Mouse (Mus musculus): ENCODE measurements around the gene A630095N17Rik. TPM values are rescaled to one million over a fixed set of nuclear protein-coding genes. Genes with fewer than 3 reads are reported as not detected.
"Not testable (repeated sequence)": the region's sequence is repeated elsewhere in the genome, so short reads cannot be mapped to it uniquely, and the experiment has no call there.

Gene A630095N17Rik
- polyA plus RNA-seq, 1 experiment from 2014 or later: not detected

GRCm38 (mm10) chr1:75244175-75244826 is 12.4 kb upstream of the A630095N17Rik start:
- H3K9ac ChIP-seq: no peak overlapping the region
- H3K4me2 ChIP-seq (replicated peaks): no peak overlapping the region
- DNase-seq (ENCODE audit: low spot score) (no peak), ATAC-seq (ENCODE audit: low FRiP score) (peak; percentile 4; the same call in 1 of the 2 replicates)
- no peaks in the 10 kb centered on the region for H3K4me1 ChIP-seq (replicated peaks; ENCODE audit: control insufficient read depth, insufficient read depth, low read length)
- no peaks in the 10 kb centered on the region for H3K27me3 ChIP-seq (ENCODE audit: control insufficient read depth, insufficient read depth, low read length)
- H3K4me3 ChIP-seq (replicated peaks; ENCODE audit: low read length): no peak overlapping the region
- H3K36me3 ChIP-seq (replicated peaks; ENCODE audit: control insufficient read depth, insufficient read depth): peaks cover 26% of the 10 kb centered on the region
- 85% methylated on average over 12 of the region's 12 CpGs for WGBS
- H3K27ac ChIP-seq: no peak overlapping the region
- no peaks in the 10 kb centered on the region for H3K9me3 ChIP-seq (ENCODE audit: control insufficient read depth, low read length)

- no peaks in the 10 kb centered on the region for H3K9me3 ChIP-seq (ENCODE audit: control insufficient read depth, low read length)
- H3K36me3 ChIP-seq (replicated peaks; ENCODE audit: control insufficient read depth, insufficient read depth): peaks cover 30% of the 10 kb centered on the region
- no peak overlapping the region for H3K4me3 ChIP-seq (replicated peaks; ENCODE audit: low read length)
- DNase-seq (ENCODE audit: low spot score): no peak
- no peaks in the 10 kb centered on the region for H3K27me3 ChIP-seq (ENCODE audit: control insufficient read depth, insufficient read depth, low read length)
- no peaks in the 10 kb centered on the region for H3K4me1 ChIP-seq (replicated peaks; ENCODE audit: control insufficient read depth, insufficient read depth, low read length)
- no peak overlapping the region for H3K27ac ChIP-seq
- 90% methylated on average over 14 of the region's 14 CpGs for WGBS
- no peak overlapping the region for H3K9ac ChIP-seq
- no peak overlapping the region for H3K4me2 ChIP-seq (replicated peaks)
- ATAC-seq (ENCODE audit: low FRiP score): no peak
Measured at GRCm38 (mm10) chr1:75243411-75243810, 11.5 kb upstream of the A630095N17Rik start.

- peaks cover 15% of the 10 kb centered on the region for H3K4me1 ChIP-seq (replicated peaks; ENCODE audit: control insufficient read depth, insufficient read depth, low read length)
- ATAC-seq (ENCODE audit: low FRiP score) (no peak), DNase-seq (ENCODE audit: low spot score) (no peak)
- no peaks in the 10 kb centered on the region for H3K27me3 ChIP-seq (ENCODE audit: control insufficient read depth, insufficient read depth, low read length)
- no peaks in the 10 kb centered on the region for H3K9me3 ChIP-seq (ENCODE audit: control insufficient read depth, low read length)
- WGBS: 83% methylated on average over 10 of the region's 10 CpGs
- H3K36me3 ChIP-seq (replicated peaks; ENCODE audit: control insufficient read depth, insufficient read depth): peaks cover 30% of the 10 kb centered on the region
- no peak overlapping the region for H3K4me3 ChIP-seq (replicated peaks; ENCODE audit: low read length)
- no peak overlapping the region for H3K27ac ChIP-seq
- H3K4me2 ChIP-seq (replicated peaks): no peak overlapping the region
- H3K9ac ChIP-seq: no peak overlapping the region
Measured at GRCm38 (mm10) chr1:75239591-75239990, 7.7 kb upstream of the A630095N17Rik start.

- Histone ChIP-seq H3K36me3 (replicated peaks; ENCODE audit: control insufficient read depth, insufficient read depth) (peaks cover 20% of the 10 kb centered on the region), H3K4me3 (replicated peaks; ENCODE audit: low read length) (peak within 1 kb of the TSS; percentile 63), H3K27me3 (ENCODE audit: control insufficient read depth, insufficient read depth, low read length) (no peaks in the 10 kb centered on the region), H3K27ac (peak within 1 kb of the TSS; percentile 87), H3K9ac (peak within 1 kb of the TSS; percentile 85), H3K9me3 (ENCODE audit: control insufficient read depth, low read length) (no peaks in the 10 kb centered on the region), H3K4me1 (replicated peaks; ENCODE audit: control insufficient read depth, insufficient read depth, low read length) (peaks cover 15% of the 10 kb centered on the region), H3K4me2 (replicated peaks) (peak within 1 kb of the TSS; percentile 83)
- DNase-seq (ENCODE audit: low spot score): peak; percentile 68
- WGBS: 1% methylated on average over 64 of the region's 64 CpGs
- peak; percentile 89 for ATAC-seq (ENCODE audit: low FRiP score)
Measured at GRCm38 (mm10) chr1:75236117-75237050, 4.5 kb upstream of the A630095N17Rik start, which contains the start of gene Dnajb2. Dnajb2 (plus strand) TSS chr1:75236406.

- H3K4me1 ChIP-seq (replicated peaks; ENCODE audit: control insufficient read depth, insufficient read depth, low read length): peaks cover 15% of the 10 kb centered on the region
- peak; percentile 55 for DNase-seq (ENCODE audit: low spot score)
- H3K27ac ChIP-seq: no peak overlapping the region; the same call in 1 of the 2 replicates
- ATAC-seq (ENCODE audit: low FRiP score): peak; percentile 64
- H3K9me3 ChIP-seq (ENCODE audit: control insufficient read depth, low read length): no peaks in the 10 kb centered on the region
- H3K36me3 ChIP-seq (replicated peaks; ENCODE audit: control insufficient read depth, insufficient read depth): peaks cover 6% of the 10 kb centered on the region; the same call in 1 of the 2 replicates
- no peak overlapping the region for H3K4me2 ChIP-seq (replicated peaks)
- WGBS: under 1% methylated on average over 8 of the region's 8 CpGs
- H3K4me3 ChIP-seq (replicated peaks; ENCODE audit: low read length): no peak overlapping the region
- no peaks in the 10 kb centered on the region for H3K27me3 ChIP-seq (ENCODE audit: control insufficient read depth, insufficient read depth, low read length)
- H3K9ac ChIP-seq: no peak overlapping the region
Measured at GRCm38 (mm10) chr1:75234606-75235005, 2.7 kb upstream of the A630095N17Rik start.

GRCm38 (mm10) chr1:75232489-75232888 is 587 bp upstream of the A630095N17Rik start:
- not testable (repeated sequence) for ATAC-seq (ENCODE audit: low FRiP score); H3K9me3 ChIP-seq (ENCODE audit: control insufficient read depth, low read length); H3K4me2 ChIP-seq (replicated peaks); H3K4me3 ChIP-seq (replicated peaks; ENCODE audit: low read length); H3K27me3 ChIP-seq (ENCODE audit: control insufficient read depth, insufficient read depth, low read length); H3K36me3 ChIP-seq (replicated peaks; ENCODE audit: control insufficient read depth, insufficient read depth); H3K9ac ChIP-seq; H3K27ac ChIP-seq; DNase-seq (ENCODE audit: low spot score)
- WGBS: 76% methylated on average over 4 of the region's 4 CpGs
- peaks cover 11% of the 10 kb centered on the region for H3K4me1 ChIP-seq (replicated peaks; ENCODE audit: control insufficient read depth, insufficient read depth, low read length)

GRCm38 (mm10) chr1:75231224-75231623 is 678 bp downstream of the A630095N17Rik start:
- no peaks in the 10 kb centered on the region for H3K9me3 ChIP-seq (ENCODE audit: control insufficient read depth, low read length)
- 82% methylated on average over 4 of the region's 4 CpGs for whole genome bisulfite sequencing
- no peaks in the 10 kb centered on the region for H3K27me3 ChIP-seq (ENCODE audit: control insufficient read depth, insufficient read depth, low read length)
- H3K4me1 ChIP-seq (replicated peaks; ENCODE audit: control insufficient read depth, insufficient read depth, low read length): 0 out of 2 replicates have a peak, but pooled peaks cover 4% of the 10 kb centered on the region
- no peak overlapping the region for H3K9ac ChIP-seq
- H3K36me3 ChIP-seq (replicated peaks; ENCODE audit: control insufficient read depth, insufficient read depth): no peaks in the 10 kb centered on the region
- ATAC-seq (ENCODE audit: low FRiP score) (no peak), DNase-seq (ENCODE audit: low spot score) (no peak)
- no peak overlapping the region for H3K4me3 ChIP-seq (replicated peaks; ENCODE audit: low read length)
- H3K4me2 ChIP-seq (replicated peaks): no peak overlapping the region
- H3K27ac ChIP-seq: no peak overlapping the region

- WGBS: 81% methylated on average over 7 of the region's 7 CpGs
Measured at GRCm38 (mm10) chr1:75230335-75230994, 1.4 kb downstream of the A630095N17Rik start.

GRCm38 (mm10) chr1:75229158-75229557 is 2.7 kb downstream of the A630095N17Rik start:
- Histone ChIP-seq H3K4me2 (replicated peaks) (no peak overlapping the region), H3K27me3 (ENCODE audit: control insufficient read depth, insufficient read depth, low read length) (no peaks in the 10 kb centered on the region), H3K9me3 (ENCODE audit: control insufficient read depth, low read length) (no peaks in the 10 kb centered on the region), H3K9ac (no peak overlapping the region), H3K36me3 (replicated peaks; ENCODE audit: control insufficient read depth, insufficient read depth) (no peaks in the 10 kb centered on the region), H3K4me3 (replicated peaks; ENCODE audit: low read length) (no peak overlapping the region), H3K4me1 (replicated peaks; ENCODE audit: control insufficient read depth, insufficient read depth, low read length) (no peaks in the 10 kb centered on the region), H3K27ac (no peak overlapping the region)
- 79% methylated on average over 4 of the region's 4 CpGs for WGBS
- no peak for DNase-seq (ENCODE audit: low spot score)
- ATAC-seq (ENCODE audit: low FRiP score): no peak

More at GRCm38 (mm10) chr1:75230335-75230994, 1.4 kb downstream of the A630095N17Rik start:
- Histone ChIP-seq H3K4me3 (replicated peaks; ENCODE audit: low read length) (no peak overlapping the region), H3K27me3 (ENCODE audit: control insufficient read depth, insufficient read depth, low read length) (no peaks in the 10 kb centered on the region), H3K9me3 (ENCODE audit: control insufficient read depth, low read length) (no peaks in the 10 kb centered on the region), H3K4me2 (replicated peaks) (no peak overlapping the region), H3K36me3 (replicated peaks; ENCODE audit: control insufficient read depth, insufficient read depth) (no peaks in the 10 kb centered on the region), H3K27ac (no peak overlapping the region), H3K4me1 (replicated peaks; ENCODE audit: control insufficient read depth, insufficient read depth, low read length) (no peaks in the 10 kb centered on the region), H3K9ac (no peak overlapping the region)
- ATAC-seq (ENCODE audit: low FRiP score) (no peak), DNase-seq (ENCODE audit: low spot score) (no peak)
